Mouse (Mus musculus): ENCODE measurements at regions not wholly inside any gene's neighbourhood (a gene's known extent, or its start where the extent isn't known, plus 50 kb on each side); places are given as distances from the start of the nearest gene placed in this dataset.

- peak; percentile 14 for DNase-seq (ENCODE audit: low read depth, low spot score)
- no peaks in the 10 kb centered on the region for H3K9me3 ChIP-seq (replicated peaks; ENCODE audit: insufficient read depth, low read length)
- no peaks in the 10 kb centered on the region; a peak in 1 of 4 replicates for H3K4me1 ChIP-seq (ENCODE audit: control insufficient read depth in 1 of 2, insufficient read depth in 2 of 2, low read length in 2 of 2)
- H3K9ac ChIP-seq (ENCODE audit: control insufficient read depth, low read depth, low read length, poor library complexity, severe bottlenecking), result no peak overlapping the region
- no peak overlapping the region for H3K27ac ChIP-seq (ENCODE audit: control insufficient read depth, low read depth, low read length)
- H3K36me3 ChIP-seq (ENCODE audit: control insufficient read depth in 1 of 2, insufficient read depth in 2 of 2, low read length in 2 of 2), result no peaks in the 10 kb centered on the region
- no peaks in the 10 kb centered on the region for H3K79me2 ChIP-seq (ENCODE audit: control insufficient read depth, insufficient read depth, low read length, poor library complexity)
- no peak overlapping the region for H3K4me3 ChIP-seq (ENCODE audit: control insufficient read depth in 1 of 2, insufficient read depth in 1 of 2, low read depth in 2 of 2, low read length in 2 of 2)
- TF ChIP-seq GATA1 (IDR thresholded peaks at IDR 0.05; ENCODE audit: low read depth, low read length) (peak; percentile 61; the same call in 1 of the 2 replicates), EP300 (IDR thresholded peaks at IDR 0.05; ENCODE audit: low read depth in 1 of 2, low read length in 2 of 2) (peak; percentile 23 to 55; a peak in 3 of 4 replicates), KAT2A (conservative IDR thresholded peaks at IDR 0.05; ENCODE audit: low read depth, low read length) (no peak)
- H3K27me3 ChIP-seq (ENCODE audit: control insufficient read depth in 1 of 2, insufficient read depth in 2 of 2, low read length in 2 of 2), result no peaks in the 10 kb centered on the region
These were observed 433.5 kb upstream of the Cldn34c4 start for GRCm38 (mm10) chrX:128169821-128170220.
